Mouse (Mus musculus) cerebellum, adult 11-12 months (tissue): ENCODE measurements around the gene 9430038I01Rik.

ENCODE experiments used
- DNase-seq: peaks from one replicate; pipeline ENCODE4 v3.0.0; 2022

The 9430038I01Rik gene

GRCm38 (mm10) chr7:137365056-137365455 lies 45.5 kb downstream of the 9430038I01Rik start:
- no peak for DNase-seq

GRCm38 (mm10) chr7:137364571-137364970 lies 46.0 kb downstream of the 9430038I01Rik start:
- DNase-seq: no peak

GRCm38 (mm10) chr7:137346860-137347259 lies 63.7 kb downstream of the 9430038I01Rik start:
- no peak for DNase-seq

GRCm38 (mm10) chr7:137346068-137346467 lies 64.5 kb downstream of the 9430038I01Rik start:
- DNase-seq: no peak

- no peak for DNase-seq
Measured at GRCm38 (mm10) chr7:137333951-137334350, 76.6 kb downstream of the 9430038I01Rik start.
